Mouse (Mus musculus): ENCODE measurements around the gene Taar7a. TPM values are rescaled to one million over a fixed set of nuclear protein-coding genes. Genes with fewer than 3 reads are reported as not detected.

Taar7a gene
- total RNA-seq, 4 experiments from 2014 or later = not detected

DNA sequence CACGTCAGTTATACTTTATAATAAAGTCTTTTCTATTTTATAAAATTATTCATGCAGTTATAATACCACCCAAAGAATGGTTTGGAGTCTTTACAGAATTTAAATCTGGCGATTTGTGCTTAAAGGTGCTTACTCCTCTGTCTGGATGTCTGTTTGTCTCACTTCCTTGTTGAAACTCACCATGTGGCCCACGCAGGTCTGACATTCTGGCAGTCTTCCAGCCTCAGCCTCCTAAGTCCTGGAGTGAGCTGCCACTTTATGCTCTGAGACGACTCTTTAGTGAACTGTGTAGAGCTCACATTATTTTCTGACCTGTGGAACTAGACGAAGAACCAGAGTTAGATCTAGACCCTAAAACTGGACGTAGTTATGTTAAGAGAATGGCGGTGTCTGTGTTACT is 45.3 kb downstream of the Taar7a start:
- DNase-seq (ENCODE audit: low spot score in 2 of 2) = no peak

DNA sequence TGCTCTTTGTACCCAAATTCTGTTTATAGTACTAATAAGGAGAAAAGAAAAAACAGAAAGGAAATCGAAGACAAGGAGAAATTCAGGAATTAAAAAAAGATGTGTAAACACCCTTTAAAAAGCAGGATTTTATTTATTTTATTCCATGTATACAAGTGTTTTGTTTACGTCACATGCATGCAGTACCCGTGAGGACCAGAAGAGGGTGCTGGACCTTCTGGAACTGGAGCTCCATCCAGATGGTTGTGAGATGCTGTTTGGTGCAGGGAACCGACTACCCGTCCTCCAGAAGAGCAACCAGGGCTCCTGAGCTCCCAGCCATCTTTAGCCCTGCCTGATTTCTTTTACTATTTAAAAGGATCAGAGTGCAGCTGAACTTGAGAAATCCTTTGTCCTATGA is 50.8 kb downstream of the Taar7a start:
- no peak for DNase-seq (ENCODE audit: low spot score in 2 of 2)

Other genes with a start within 250 kb of the Taar7a start
- 100 to 1,000 TPM; 157 to 280 (median 225) TPM for gene Rps12, start 206.2 kb downstream of the Taar7a start, total RNA-seq (2022)
- gene Slc18b1, start 196.5 kb downstream of the Taar7a start, total RNA-seq (2022) = 10 to 100 TPM; 24.2 to 37.6 (median 28.5) TPM
- under 1 TPM in 1 of 4 experiments, not detected in 3; 0.40 TPM for gene Vnn3, start 142.0 kb downstream of the Taar7a start, total RNA-seq (2022)
- gene Vnn1, start 98.8 kb downstream of the Taar7a start, total RNA-seq (2022) = under 1 TPM in 2 of 4 experiments, not detected in 2; 0.15 to 0.34 TPM
- not detected for gene Taar1, start 73.1 kb downstream of the Taar7a start, total RNA-seq (2022)
- gene Taar2, start 54.9 kb downstream of the Taar7a start, total RNA-seq (2022) = not detected
- not detected for gene Taar3, start 43.9 kb downstream of the Taar7a start, total RNA-seq (2022)
- not detected for gene Taar4, start 33.0 kb downstream of the Taar7a start, total RNA-seq (2022)
- gene Taar5, start 22.8 kb downstream of the Taar7a start, total RNA-seq (2022) = not detected
- gene Taar6, start 7.8 kb downstream of the Taar7a start, total RNA-seq (2022) = not detected
- gene Taar7b, start 6.5 kb upstream of the Taar7a start, total RNA-seq (2022) = not detected
- not detected for gene Taar7d, start 33.7 kb upstream of the Taar7a start, total RNA-seq (2022)
- not detected for gene Taar7e, start 44.1 kb upstream of the Taar7a start, total RNA-seq (2022)
- not detected for gene Taar7f, start 56.0 kb upstream of the Taar7a start, total RNA-seq (2022)
- not detected for gene Taar8a, start 83.0 kb upstream of the Taar7a start, total RNA-seq (2022)
- gene Taar8b, start 98.8 kb upstream of the Taar7a start, total RNA-seq (2022) = not detected
- gene Taar8c, start 108.4 kb upstream of the Taar7a start, total RNA-seq (2022) = not detected
- not detected for gene Taar9, start 116.1 kb upstream of the Taar7a start, total RNA-seq (2022)
- 100 to 1,000 TPM; 127 to 149 (median 139) TPM for gene Stx7, start 155.8 kb upstream of the Taar7a start, total RNA-seq (2022)
- gene Moxd1, start 230.0 kb upstream of the Taar7a start, total RNA-seq (2022) = 10 to 100 TPM in 1 of 4 experiments, 1 to 10 TPM in 3; 5.8 to 10.4 (median 8.0) TPM